Mouse (Mus musculus): ENCODE results near the gene Sema4d.
"Not testable (repeated sequence)": the region's sequence is repeated elsewhere in the genome, so short reads cannot be mapped to it uniquely, and the experiment has no call there.

The Sema4d gene

DNA sequence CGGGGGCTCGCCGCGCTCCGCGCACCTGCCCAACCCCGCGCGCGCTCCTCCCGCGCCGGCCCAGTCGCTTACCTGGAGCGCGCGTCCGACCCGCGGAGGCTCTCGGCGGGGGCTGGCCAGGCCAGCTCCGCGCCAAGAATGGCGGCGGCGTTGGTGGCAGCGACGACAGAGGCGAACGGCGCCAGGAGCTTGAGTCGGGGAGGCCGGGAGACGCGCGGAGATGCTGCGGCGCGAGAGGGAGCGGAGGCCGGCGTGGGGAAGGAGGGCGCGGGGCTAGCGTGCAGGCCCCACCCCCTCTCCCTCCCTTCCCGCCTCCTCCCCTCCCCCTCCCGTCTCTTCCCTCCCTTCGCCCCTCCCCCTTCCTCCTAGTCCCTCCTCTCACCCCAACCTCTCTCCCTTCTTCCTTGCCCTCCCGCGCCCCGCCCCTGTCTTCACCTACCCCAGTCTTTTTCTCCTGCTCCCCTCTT is at the start of gene Sema4d:
Gene Sema4d (minus strand): TSS at position 323 of the 467 bp plus-strand sequence.
- DNase-seq = peak; percentile 59 to 68

DNA sequence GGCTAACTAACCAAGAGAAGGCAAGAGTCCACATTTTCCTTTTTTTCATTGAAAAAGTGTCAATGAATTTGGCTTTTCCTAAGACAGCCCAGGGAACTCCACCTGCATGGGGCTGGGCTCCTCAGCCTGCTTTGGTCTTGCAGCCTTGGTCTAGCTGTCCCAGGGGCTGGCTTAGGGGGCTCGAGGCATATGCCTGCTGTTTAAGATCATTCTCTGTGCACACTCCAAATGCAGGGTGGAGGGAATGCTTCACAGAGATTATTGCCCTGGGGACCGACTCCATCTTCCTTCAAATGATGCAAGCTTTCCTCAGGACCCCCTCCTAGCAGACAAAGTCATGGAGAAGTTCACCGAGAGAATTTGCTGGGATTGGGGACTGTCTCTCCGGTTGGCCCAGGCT is 49.8 kb upstream of the Sema4d start:
- no peak for DNase-seq

DNA sequence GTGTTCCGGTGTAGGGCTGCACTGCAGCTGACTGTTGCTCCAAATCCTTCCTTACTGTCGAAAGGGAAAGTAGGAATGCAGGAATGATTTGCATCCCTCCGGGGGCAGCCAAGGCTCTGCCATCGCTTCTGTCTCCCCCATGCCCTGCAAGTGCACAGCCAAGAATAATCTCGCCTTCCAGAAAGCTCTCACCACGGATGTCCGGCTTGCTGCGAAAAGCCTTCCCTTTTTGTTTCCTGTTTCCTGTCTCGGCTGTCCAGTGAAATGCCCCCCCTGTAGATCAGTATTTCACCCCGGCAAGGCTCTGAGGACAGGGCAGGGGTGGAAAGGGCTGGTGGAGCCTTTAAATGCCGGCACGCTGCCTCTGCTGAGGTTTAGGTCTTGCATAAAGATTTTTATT is 49.2 kb upstream of the Sema4d start:
- DNase-seq = no peak

DNA sequence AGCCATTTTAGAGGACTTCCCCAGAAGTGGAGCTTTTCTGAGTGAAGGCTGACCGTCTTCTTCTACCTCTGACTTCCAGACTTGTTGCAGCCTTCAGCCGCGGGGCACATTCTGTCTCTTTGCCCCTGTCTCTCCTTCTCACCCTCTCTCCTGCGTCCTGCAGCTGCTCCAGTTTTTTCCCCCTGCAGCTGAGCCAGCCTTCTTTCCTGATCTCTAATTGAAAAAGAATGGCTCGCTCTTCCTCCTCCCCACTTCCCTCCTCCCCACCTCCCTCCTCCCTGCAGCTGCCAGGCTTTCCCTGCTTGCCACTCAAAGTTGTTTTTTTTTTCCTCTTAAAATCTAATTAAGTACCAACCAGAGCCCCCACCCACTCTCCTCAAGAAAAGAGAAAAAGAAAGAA is 48.6 kb upstream of the Sema4d start:
- no peak for DNase-seq

DNA sequence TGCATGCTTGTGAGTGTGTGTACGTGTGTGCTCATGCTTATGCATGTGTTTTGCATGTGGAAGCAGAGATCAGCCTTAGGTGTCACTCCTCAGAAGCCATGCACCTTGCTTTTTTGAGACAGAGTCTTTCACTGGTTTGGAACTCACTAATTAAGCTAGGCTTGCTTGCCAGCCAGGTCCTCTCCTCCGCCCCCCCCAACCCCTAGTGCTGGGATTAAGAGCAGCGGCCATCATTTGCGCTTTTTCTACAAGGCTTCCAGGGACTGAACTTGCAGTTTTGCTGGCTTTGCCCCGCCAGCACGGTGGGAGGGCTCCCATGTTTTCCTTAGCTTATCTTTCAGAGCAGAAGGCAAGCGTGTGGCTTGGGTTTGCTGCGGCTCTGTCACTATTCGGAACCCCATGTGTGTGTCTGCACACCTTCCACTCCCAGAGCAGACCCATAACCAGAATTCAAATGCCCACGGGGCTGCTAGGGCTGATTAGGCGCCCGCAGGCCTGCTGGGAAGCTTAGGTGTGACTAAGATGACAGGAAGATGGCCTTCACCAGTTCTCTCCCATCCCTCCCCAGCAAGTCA is 48.1 kb upstream of the Sema4d start:
- DNase-seq = no peak

DNA sequence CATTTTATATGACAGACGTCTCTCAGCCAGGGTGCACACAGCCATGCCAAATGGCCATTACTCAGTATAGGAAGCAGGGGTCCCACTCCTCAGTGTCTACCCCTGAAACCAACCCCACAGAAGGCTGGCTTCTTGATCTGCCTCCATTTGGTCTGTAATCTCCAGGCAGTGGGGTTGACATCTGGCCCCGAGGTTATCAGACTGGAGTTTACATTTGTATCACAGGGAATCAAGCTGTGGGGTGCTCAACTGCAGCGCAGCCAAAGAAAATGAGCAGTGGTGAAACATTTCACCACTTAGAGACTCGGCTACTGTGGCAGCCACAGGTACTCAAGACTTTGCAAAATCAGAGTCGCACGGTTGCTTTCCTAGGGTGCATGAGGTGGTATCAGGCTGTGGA is 47.2 kb upstream of the Sema4d start:
- no peak for DNase-seq

DNA sequence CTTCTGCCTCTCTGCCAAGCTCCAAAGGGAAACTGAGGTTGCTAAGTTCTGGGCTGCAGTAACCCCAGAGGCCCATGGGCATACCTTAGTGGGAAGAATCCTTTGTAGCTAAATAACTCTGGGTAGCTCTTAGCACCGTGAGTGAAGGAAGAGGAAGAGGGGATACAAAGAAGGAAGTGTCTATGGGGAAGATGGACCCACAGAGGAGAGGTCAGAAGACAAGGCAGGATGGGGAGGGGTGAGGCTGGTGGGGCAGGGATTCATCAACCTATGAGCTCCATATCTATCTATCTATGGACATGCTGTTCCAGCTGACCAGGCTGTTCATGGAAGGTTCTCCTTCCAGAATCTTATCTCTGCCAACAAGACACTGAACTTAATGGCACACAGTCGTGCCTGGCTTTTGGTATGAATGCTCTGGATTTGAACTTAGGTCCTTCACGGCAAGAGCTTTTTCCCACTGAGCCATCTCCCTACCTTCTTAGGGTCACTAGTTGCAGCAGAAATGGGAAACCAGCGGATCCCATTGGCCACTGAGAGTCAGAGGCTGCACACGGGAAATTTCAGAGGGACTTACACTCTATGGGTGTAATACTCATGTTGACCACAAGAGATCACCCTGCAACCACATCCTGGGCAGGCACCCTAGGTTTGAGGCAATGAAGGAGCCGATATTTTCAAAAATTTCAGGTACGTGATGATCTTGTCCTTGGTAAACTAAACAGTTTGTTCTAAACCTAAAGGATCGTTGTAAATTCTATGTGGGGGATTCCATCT is 45.9 kb upstream of the Sema4d start:
- no peak for DNase-seq

DNA sequence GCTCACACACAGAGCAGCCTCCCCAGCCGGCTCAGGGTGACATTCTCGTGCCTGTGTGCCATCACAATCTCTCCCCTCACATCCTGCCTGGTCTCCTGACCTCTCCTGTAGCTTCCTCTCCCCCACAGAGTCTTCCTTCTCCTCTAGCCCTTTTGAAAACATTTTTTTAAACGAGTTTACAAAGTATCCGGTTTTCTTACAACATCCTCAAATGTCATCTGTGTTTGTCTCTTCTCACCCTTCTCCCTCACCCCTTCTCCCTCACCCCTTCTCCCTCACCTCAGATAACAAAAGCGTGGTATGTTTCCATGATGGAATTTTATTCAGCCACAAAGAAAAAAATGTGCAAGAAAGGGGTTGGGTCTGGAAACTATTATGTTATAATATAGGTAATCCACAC is 43.9 kb upstream of the Sema4d start:
- no peak for DNase-seq

DNA sequence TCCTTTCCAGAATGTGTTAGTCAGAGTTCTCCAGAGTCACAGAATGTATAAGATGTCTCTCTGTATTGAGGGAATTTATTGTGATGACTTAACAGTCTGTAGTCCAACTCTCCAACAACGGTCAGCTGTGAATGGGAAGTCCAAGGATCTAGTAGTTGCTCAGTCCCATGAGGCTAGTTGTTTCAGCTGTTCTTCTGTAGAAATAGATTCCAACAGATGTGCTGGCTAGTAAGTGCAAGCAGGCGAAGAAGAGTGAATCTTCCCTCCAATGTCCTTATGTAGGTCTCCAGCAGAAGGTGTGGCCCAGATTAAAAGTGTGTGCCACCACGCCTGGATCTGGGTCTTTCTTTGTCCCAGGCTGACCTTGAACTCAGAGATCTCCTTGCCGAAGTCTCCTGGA is 41.7 kb upstream of the Sema4d start:
- DNase-seq = not testable (repeated sequence)

DNA sequence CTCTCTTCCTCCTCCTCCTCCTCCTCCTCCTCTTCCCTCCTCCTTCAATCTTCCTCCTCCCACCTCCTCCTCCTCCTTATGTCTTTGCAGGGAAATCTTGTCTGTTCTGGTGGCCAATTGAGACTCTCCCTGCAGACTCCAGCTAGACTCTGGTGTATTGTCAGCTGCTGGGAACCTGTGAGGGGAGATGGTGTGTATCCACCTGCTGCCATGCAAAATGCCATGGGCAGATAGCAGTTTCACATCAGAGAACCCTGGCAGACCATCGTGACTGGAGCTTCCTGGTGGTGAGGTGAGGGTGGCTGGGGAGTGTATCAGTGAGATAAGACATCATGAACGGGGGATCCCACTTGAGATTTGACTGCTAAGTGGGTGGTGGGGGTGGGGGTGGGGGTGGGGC is 41.0 kb upstream of the Sema4d start:
- no peak for DNase-seq

DNA sequence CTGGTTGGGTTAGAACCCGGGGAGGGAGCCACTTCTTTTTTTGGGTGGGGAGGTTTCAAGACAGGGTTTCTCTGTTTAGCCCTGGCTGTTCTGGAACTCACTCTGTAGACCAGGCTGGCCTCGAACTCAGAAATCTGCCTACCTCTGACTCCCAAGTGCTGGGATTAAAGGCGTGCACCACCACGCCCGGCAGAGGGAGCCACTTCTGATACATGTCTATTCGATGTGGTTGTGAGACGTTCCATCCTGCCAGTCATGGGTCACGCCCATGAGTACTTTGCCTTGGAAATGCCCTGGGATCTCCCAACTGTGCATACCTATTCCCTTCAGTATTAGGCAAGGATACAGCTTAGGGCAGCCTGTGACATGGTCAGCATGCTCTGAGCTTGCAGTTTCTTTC is 40.5 kb upstream of the Sema4d start:
- peak; percentile 54 to 64 for DNase-seq

DNA sequence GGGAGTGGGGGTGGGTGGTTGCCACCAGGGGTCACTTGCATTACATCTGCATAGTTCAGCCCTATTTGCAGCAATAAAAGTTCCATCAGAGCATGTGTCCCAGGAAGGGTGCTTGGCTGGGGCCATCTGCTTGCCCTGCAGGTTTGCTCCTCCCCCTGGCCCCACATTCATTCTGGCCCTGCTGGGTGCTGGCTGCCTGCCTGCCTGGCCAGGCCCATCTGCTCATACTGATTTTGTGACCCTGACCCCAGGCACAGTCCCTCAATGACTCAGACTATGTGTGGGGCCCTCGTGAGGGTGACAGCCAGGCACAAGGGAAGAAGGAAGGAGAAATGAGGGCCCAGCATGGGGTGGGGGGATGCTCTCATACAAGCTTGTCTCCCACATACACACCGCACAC is 40.1 kb upstream of the Sema4d start:
- DNase-seq = peak; percentile 49 to 50

DNA sequence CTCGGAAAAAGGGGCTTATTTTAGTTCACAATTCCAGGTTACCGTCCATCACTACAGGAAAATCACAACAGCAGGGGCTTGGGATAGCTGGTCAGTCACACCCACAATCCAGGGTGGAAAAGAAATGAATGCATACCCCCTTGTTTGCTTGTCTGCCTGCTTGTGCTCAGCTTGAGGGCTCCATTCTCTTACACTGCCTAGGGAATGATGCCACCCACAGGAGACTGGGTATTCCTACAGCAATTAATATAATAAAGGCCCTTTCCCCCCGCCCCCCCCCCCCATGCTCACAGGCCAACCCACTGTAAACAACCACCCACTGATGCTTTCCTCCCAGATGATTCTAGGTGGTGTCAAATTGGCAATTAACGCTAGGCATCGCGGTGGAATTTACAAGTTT is 38.9 kb upstream of the Sema4d start:
- DNase-seq = no peak

DNA sequence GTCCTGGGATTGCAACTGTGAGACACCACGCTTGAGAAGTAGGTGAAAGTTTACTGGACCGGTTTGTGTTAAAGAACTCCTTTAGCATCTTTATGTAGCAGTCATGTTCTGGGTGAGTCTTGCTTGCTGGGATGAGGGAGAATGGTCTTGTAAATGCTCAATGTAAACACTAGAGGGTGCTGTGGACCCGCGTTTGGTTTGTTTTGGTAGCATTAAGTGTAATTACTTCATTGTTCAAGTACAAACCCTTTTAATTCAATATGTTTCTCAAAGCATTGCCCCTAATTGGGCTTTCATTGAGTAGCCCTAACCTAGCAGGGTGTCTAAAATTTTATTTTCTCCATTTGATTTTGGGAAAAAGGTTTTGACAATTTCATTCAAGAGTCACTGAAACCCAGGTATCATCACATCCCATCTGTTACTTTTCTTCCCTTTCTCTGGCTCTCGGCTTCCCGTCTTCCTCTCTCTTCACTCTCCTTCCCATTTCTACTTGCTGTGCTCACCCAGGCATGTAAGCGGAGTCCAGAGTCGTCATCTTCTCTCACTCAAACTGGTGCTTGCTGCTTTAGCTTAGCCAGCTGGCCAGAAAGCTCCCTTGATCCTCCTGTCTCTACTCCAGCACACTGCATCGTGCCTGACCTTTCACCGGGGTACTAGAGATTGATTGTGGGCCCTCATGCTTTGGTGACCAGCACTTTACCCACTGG is 37.4 kb upstream of the Sema4d start:
- no peak for DNase-seq

DNA sequence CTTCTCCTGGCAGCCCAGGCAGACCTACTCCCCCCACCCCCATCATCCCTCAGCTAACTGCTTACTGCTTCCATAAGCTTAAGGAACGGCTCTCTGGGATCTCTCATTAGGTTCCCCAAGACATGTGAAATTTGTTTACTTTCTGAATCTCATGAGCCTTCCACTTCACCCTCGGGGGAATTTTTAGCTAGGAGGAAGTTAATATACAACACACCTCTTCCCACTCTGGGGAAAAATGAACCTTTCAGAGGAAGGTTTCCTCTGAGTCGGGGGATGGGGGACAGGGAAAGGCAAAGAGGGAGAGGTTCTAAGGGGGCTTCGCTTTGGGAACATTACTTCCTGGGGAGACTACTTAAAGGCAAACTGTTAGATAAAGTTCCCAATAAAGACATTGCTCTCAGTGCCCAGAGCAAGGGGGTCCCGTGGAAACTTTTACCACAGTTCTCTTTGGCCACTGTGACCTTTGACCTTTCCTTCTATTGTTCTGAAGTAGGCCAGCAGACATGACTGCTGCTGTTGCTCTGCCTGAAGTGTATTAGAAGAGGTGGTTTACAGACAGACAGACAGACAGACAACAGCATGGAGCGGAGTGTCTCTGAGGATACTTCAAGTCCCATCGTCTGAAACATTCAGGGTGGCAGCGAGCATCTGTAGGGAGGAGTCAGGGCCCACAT is 30.4 kb upstream of the Sema4d start:
- peak; percentile 54 to 78 for DNase-seq

DNA sequence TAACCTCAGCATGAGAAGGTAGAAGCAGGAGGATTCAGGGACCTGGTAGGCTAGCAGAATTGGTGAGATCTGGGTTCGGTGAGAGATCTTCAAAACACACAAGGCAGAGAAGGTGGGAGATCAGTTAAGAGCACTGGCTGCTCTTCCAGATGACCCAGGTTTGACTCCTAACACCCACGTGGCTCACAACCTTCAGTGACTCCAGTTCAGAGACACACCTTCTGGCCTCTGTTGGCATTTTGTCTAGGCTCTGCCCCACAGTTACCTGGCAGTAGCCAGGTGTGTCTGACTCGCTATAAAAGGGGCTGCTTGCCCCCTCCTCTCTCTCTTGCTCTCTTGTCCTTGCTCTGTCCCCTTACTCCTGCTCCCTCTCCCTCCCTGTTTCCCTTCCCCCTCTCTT is 28.4 kb upstream of the Sema4d start:
- DNase-seq = peak; percentile 47 to 56

DNA sequence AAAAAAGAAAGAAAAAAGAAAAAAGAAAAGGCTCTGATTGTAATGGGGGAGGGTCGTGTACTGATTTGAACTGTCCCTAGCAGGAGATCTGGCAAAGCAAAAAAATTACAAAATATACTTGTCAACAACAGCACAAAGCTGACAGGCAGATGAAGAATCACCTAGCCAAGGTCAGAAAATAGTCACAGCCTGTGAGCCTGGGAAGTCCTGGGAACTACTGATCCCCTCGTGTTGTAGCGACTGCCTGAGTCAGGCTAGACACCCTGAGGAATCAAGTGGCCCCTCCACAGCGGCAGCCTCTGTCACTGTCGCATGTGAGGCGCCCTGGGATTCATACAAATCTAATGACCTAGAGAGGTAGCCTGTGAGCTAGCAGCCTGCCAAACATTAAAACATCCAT is 25.8 kb upstream of the Sema4d start:
- DNase-seq = no peak

DNA sequence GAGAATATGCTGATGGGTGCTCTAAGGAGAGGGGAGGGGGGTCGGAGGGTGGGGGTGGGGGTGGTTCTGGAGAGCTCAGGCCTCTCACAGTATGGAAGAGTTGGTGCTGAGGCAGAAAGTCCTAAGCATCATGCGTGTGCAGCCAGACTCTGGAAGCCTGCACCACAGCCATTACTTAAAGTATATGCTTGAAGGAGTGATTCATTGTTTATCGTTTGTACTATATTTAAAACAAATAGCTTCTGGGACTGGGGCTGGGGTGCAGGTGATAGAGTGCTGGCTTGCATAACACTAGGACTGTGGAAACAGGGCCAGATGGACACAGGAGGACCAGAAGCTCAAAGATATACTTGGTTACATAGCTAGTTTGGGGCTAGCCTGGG is 25.4 kb upstream of the Sema4d start:
- no peak for DNase-seq

DNA sequence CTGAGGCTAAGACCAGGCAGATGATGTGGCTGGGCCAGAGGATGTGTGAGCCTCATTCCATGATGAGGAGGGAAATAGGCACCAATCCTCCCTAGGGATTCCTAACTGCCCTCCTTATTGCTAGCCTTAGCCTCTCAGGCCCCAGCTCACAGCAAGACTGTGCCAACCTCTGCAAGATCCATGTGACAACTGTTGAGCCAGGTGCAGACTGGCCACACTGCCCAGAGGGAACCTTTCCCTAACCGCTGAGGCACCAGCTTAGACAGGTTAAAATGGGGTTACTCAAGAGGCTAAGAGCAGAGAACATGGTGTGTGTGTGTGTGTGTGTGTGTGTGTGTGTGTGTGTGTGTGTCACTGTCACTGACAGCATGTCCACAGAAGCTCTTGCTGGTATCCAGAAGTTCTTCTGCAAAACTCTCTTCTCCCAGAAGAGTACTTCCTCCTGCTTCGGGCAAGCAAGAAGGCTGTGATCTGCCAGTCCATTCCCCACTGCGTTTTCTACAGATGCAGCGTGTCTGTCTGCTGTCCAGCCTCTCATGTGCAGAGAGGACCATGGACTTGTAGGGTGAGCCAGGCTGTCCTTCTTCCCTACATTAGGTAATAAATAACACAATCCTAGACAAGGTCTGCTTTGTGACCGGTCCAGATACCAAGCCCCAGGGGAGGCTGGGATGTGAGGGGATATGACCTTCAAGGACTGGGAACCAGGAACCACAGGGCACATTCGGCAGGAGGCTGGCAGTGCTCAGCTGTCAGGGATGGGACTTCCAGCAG is 24.8 kb upstream of the Sema4d start:
- DNase-seq = peak; percentile 78 to 89

DNA sequence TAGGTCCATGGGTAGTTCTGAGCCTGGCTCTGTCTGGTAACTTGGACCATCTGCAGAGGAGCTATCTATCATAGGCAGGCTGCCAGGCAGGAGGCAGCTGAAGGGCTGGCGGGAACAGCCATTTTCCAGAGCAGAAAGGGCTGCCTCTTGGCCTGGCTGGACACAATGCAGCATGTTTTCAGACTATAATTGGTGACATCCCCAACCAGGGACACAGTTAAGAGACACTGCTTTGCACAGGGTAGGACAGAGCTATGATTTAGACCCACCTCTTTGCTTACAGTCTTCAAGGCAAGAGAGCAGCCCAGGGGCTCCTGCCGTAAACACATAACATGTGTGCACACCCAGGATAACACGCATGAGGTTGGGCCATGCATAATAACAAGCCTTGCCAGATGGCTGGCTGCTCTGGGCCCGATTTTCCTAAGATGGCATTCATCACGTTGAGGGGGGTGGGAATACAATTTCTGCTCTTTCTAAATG is 23.1 kb upstream of the Sema4d start:
- no peak for DNase-seq

DNA sequence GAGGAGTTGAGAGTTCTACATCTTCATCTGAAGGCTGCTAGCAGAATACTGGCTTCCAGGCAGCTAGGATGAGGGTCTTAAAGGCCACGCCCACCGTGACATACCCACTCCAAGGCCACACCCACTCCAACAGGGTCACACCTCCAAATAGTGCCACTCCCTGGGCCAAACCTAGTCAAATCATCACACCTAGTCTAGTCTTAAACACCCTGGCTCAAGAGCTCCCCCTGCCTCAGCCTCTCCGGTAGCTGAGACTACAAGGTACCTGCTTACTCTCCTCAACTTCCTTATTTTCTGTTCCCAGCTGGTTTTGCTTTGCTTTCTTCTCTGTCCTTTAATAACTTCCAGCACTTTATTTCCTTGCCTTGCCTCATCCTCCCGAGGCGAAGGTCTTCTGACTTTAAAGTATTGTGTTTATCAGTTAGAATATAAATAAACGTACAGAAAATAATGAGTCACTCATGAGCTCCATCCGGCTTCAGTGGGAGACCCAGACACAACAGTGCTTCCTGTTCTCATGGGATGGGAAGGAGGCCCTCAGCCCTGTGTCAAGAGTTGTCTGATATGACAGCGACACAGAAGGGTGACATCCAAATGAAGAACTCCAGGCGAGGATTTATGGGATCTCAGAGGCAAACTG is 22.4 kb upstream of the Sema4d start:
- peak in 1 of 2 experiments; percentile 65 for DNase-seq

DNA sequence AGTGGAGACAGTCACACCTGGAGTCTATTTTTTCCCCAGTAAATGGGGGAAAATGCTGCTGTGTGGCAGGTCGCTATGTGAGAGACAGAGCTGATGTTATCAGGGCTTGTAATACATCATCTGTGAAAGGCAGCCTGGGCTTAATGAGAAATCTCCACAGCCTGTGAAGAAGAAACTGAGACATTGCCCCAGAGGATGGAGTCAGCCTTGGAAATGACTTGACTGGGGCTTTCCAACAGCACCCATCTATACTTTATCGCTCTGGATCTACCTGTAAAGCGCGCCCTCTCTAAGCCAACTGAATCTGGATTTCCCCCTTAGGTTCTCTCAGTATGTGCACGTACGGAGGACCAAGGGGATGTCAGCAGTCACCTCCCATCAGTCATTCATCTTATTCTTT is 21.1 kb upstream of the Sema4d start:
- no peak for DNase-seq
